Mouse (Mus musculus) right cerebral cortex, postnatal 14 days (tissue): ENCODE measurements around the gene Prex1.
A peak's percentile ranks its signal among the peaks of the same experiment; 100 is the strongest.

ENCODE experiments used
- DNase-seq: peaks from one replicate; pipeline ENCODE4 v3.0.0; 2022

Prex1 gene

GRCm38 (mm10) chr2:166631621-166632171 is 81.9 kb downstream of the Prex1 start:
- no peak for DNase-seq

GRCm38 (mm10) chr2:166631189-166631588 is 82.4 kb downstream of the Prex1 start:
- no peak for DNase-seq

GRCm38 (mm10) chr2:166629941-166630674 is 83.5 kb downstream of the Prex1 start:
- no peak for DNase-seq

GRCm38 (mm10) chr2:166627578-166627977 is 86.1 kb downstream of the Prex1 start:
- DNase-seq = no peak

GRCm38 (mm10) chr2:166625219-166625618 is 88.4 kb downstream of the Prex1 start:
- no peak for DNase-seq

GRCm38 (mm10) chr2:166623081-166623567 is 90.5 kb downstream of the Prex1 start:
- DNase-seq = peak; percentile 57

- DNase-seq = no peak
These were observed 91.0 kb downstream of the Prex1 start for GRCm38 (mm10) chr2:166622590-166622989.

- DNase-seq = no peak
These were observed 91.6 kb downstream of the Prex1 start for GRCm38 (mm10) chr2:166622079-166622478.

GRCm38 (mm10) chr2:166620529-166621466 is 92.8 kb downstream of the Prex1 start:
- no peak for DNase-seq

- DNase-seq = no peak
These were observed 93.6 kb downstream of the Prex1 start for GRCm38 (mm10) chr2:166619906-166620490.

GRCm38 (mm10) chr2:166619270-166619669 is 94.4 kb downstream of the Prex1 start:
- no peak for DNase-seq

GRCm38 (mm10) chr2:166617706-166618105 is 95.9 kb downstream of the Prex1 start:
- no peak for DNase-seq

- DNase-seq = no peak
These were observed 98.1 kb downstream of the Prex1 start for GRCm38 (mm10) chr2:166615338-166616075.

GRCm38 (mm10) chr2:166610271-166610670 is 103.4 kb downstream of the Prex1 start:
- DNase-seq = no peak

- DNase-seq = no peak
These were observed 105.1 kb downstream of the Prex1 start for GRCm38 (mm10) chr2:166608509-166608908.

- DNase-seq = no peak
These were observed 107.0 kb downstream of the Prex1 start for GRCm38 (mm10) chr2:166606481-166607245.

- DNase-seq = no peak
These were observed 107.6 kb downstream of the Prex1 start for GRCm38 (mm10) chr2:166606053-166606452.

- no peak for DNase-seq
These were observed 108.3 kb downstream of the Prex1 start for GRCm38 (mm10) chr2:166605164-166605831.

- no peak for DNase-seq
These were observed 110.7 kb downstream of the Prex1 start for GRCm38 (mm10) chr2:166602948-166603347.

GRCm38 (mm10) chr2:166601420-166601819 is 112.2 kb downstream of the Prex1 start:
- DNase-seq = no peak
